Mouse (Mus musculus): ENCODE measurements around the gene Zscan10.

Zscan10 gene

GRCm38 (mm10) chr17:23600641-23601622, at the start of gene Zscan10:
Gene Zscan10 (plus strand): TSS chr17:23600856.
- no peak for DNase-seq (ENCODE audit: low read depth, low spot score)

- DNase-seq (ENCODE audit: low read depth, low spot score): no peak
Observed at GRCm38 (mm10) chr17:23550856-23551255, 49.8 kb upstream of the Zscan10 start.

- DNase-seq (ENCODE audit: low read depth, low spot score): no peak
Observed at GRCm38 (mm10) chr17:23551416-23551815, 49.2 kb upstream of the Zscan10 start.

GRCm38 (mm10) chr17:23551963-23552362, 48.7 kb upstream of the Zscan10 start:
- DNase-seq (ENCODE audit: low read depth, low spot score): no peak

- no peak for DNase-seq (ENCODE audit: low read depth, low spot score)
Observed at GRCm38 (mm10) chr17:23552896-23553633, 47.6 kb upstream of the Zscan10 start.

GRCm38 (mm10) chr17:23553634-23554120, 47.0 kb upstream of the Zscan10 start:
- DNase-seq (ENCODE audit: low read depth, low spot score): no peak

- no peak for DNase-seq (ENCODE audit: low read depth, low spot score)
Observed at GRCm38 (mm10) chr17:23554321-23554720, 46.3 kb upstream of the Zscan10 start.

- DNase-seq (ENCODE audit: low read depth, low spot score): no peak
Observed at GRCm38 (mm10) chr17:23555243-23555916, 45.3 kb upstream of the Zscan10 start.

GRCm38 (mm10) chr17:23559767-23560166, 40.9 kb upstream of the Zscan10 start:
- no peak for DNase-seq (ENCODE audit: low read depth, low spot score)

GRCm38 (mm10) chr17:23563595-23564367, 36.9 kb upstream of the Zscan10 start, which contains the start of gene Zfp213:
Gene Zfp213 (minus strand): TSS chr17:23564238.
- peak; percentile 96 for DNase-seq (ENCODE audit: low read depth, low spot score)

- DNase-seq (ENCODE audit: low read depth, low spot score): no peak
Observed at GRCm38 (mm10) chr17:23564368-23564715, 36.3 kb upstream of the Zscan10 start.

- no peak for DNase-seq (ENCODE audit: low read depth, low spot score)
Observed at GRCm38 (mm10) chr17:23566787-23567186, 33.9 kb upstream of the Zscan10 start.

GRCm38 (mm10) chr17:23568370-23568769, 32.3 kb upstream of the Zscan10 start:
- no peak for DNase-seq (ENCODE audit: low read depth, low spot score)

GRCm38 (mm10) chr17:23570017-23570416, 30.6 kb upstream of the Zscan10 start:
- DNase-seq (ENCODE audit: low read depth, low spot score): no peak

GRCm38 (mm10) chr17:23571084-23571483, 29.6 kb upstream of the Zscan10 start:
- no peak for DNase-seq (ENCODE audit: low read depth, low spot score)

- no peak for DNase-seq (ENCODE audit: low read depth, low spot score)
Observed at GRCm38 (mm10) chr17:23572059-23572458, 28.6 kb upstream of the Zscan10 start.

GRCm38 (mm10) chr17:23574130-23574529, 26.5 kb upstream of the Zscan10 start:
- DNase-seq (ENCODE audit: low read depth, low spot score): no peak

- DNase-seq (ENCODE audit: low read depth, low spot score): no peak
Observed at GRCm38 (mm10) chr17:23575951-23576552, 24.6 kb upstream of the Zscan10 start.

GRCm38 (mm10) chr17:23584786-23585185, 15.9 kb upstream of the Zscan10 start:
- DNase-seq (ENCODE audit: low read depth, low spot score): no peak

GRCm38 (mm10) chr17:23585721-23586491, 14.8 kb upstream of the Zscan10 start:
- peak; percentile 75 for DNase-seq (ENCODE audit: low read depth, low spot score)

Data from retina, adult 2 months (tissue).